Mouse (Mus musculus) stomach, postnatal 0 days (tissue): ENCODE results near the gene Abcb9.

Experiments
- CTCF ChIP-seq: IDR thresholded peaks from 2 replicates; pipeline ENCODE4 v1.5.1; 2016; ENCODE audit warnings: antibody characterized with exemption, low read depth, mild to moderate bottlenecking, moderate library complexity
- EP300 ChIP-seq: optimal IDR thresholded peaks from 2 replicates; pipeline ENCODE3; 2016; ENCODE audit warnings: antibody characterized with exemption

GRCm38 (mm10) chr5:124011927-124012326 lies 83.7 kb downstream of the Abcb9 start:
- TF ChIP-seq CTCF = no peak
- no peak for TF ChIP-seq EP300
